Mouse (Mus musculus): ENCODE measurements around the gene Aco2. TPM values are rescaled to one million over a fixed set of nuclear protein-coding genes. Genes with fewer than 3 reads are reported as not detected.
A peak's percentile ranks its signal among the peaks of the same experiment; 100 is the strongest.

The Aco2 gene
- total RNA-seq, 2 experiments from 2014 or later = 498 to 540 TPM

- DNase-seq (ENCODE audit: low spot score in 2 of 2) = no peak
Observed at GRCm38 (mm10) chr15:81917201-81917600, 45.1 kb downstream of the Aco2 start.

- peak in 1 of 2 experiments; percentile 56 for DNase-seq (ENCODE audit: low spot score in 2 of 2)
Observed at GRCm38 (mm10) chr15:81917621-81918463, 45.7 kb downstream of the Aco2 start.

- no peak for DNase-seq (ENCODE audit: low spot score in 2 of 2)
Observed at GRCm38 (mm10) chr15:81919062-81919461, 47.0 kb downstream of the Aco2 start.

GRCm38 (mm10) chr15:81920546-81921217, 48.6 kb downstream of the Aco2 start:
- DNase-seq (ENCODE audit: low spot score in 2 of 2) = no peak

GRCm38 (mm10) chr15:81921255-81921654, 49.1 kb downstream of the Aco2 start:
- no peak for DNase-seq (ENCODE audit: low spot score in 2 of 2)

- DNase-seq (ENCODE audit: low spot score in 2 of 2) = no peak
Observed at GRCm38 (mm10) chr15:81924933-81925332, 52.8 kb downstream of the Aco2 start.

- peak; percentile 74 to 89 for DNase-seq (ENCODE audit: low spot score in 2 of 2)
Observed at GRCm38 (mm10) chr15:81925760-81926445, 53.8 kb downstream of the Aco2 start, which contains the start of gene Polr3h. Gene Polr3h (minus strand): TSS chr15:81926240.

- no peak for DNase-seq (ENCODE audit: low spot score in 2 of 2)
Observed at GRCm38 (mm10) chr15:81926446-81926822, 54.3 kb downstream of the Aco2 start.

- no peak for DNase-seq (ENCODE audit: low spot score in 2 of 2)
Observed at GRCm38 (mm10) chr15:81927741-81928140, 55.6 kb downstream of the Aco2 start.

- DNase-seq (ENCODE audit: low spot score in 2 of 2) = no peak
Observed at GRCm38 (mm10) chr15:81928277-81928676, 56.2 kb downstream of the Aco2 start.

GRCm38 (mm10) chr15:81932951-81933470, 60.9 kb downstream of the Aco2 start:
- no peak for DNase-seq (ENCODE audit: low spot score in 2 of 2)

- no peak for DNase-seq (ENCODE audit: low spot score in 2 of 2)
Observed at GRCm38 (mm10) chr15:81933986-81934385, 61.9 kb downstream of the Aco2 start.

GRCm38 (mm10) chr15:81935869-81936637, 63.9 kb downstream of the Aco2 start:
- DNase-seq (ENCODE audit: low spot score in 2 of 2) = no peak

GRCm38 (mm10) chr15:81936679-81937078, 64.6 kb downstream of the Aco2 start, which contains the start of gene Csdc2:
Gene Csdc2 (plus strand): TSS chr15:81936759.
- no peak for DNase-seq (ENCODE audit: low spot score in 2 of 2)

- DNase-seq (ENCODE audit: low spot score in 2 of 2) = no peak
Observed at GRCm38 (mm10) chr15:81937098-81937972, 65.2 kb downstream of the Aco2 start.

- no peak for DNase-seq (ENCODE audit: low spot score in 2 of 2)
Observed at GRCm38 (mm10) chr15:81938246-81938645, 66.1 kb downstream of the Aco2 start.

- DNase-seq (ENCODE audit: low spot score in 2 of 2) = no peak
Observed at GRCm38 (mm10) chr15:81939157-81939715, 67.1 kb downstream of the Aco2 start.

- DNase-seq (ENCODE audit: low spot score in 2 of 2) = no peak
Observed at GRCm38 (mm10) chr15:81939774-81940173, 67.7 kb downstream of the Aco2 start.

- no peak for DNase-seq (ENCODE audit: low spot score in 2 of 2)
Observed at GRCm38 (mm10) chr15:81940219-81940618, 68.1 kb downstream of the Aco2 start.
